Mouse (Mus musculus) liver, embryonic 14.5 days (tissue): Measurements from ENCODE around the gene Pih1d1.

Source experiments
- CTCF ChIP-seq: IDR thresholded peaks from 2 replicates; pipeline ENCODE4 v1.5.1; 2016; ENCODE audit warnings: antibody characterized with exemption, low read depth, control low read depth
- EP300 ChIP-seq: IDR thresholded peaks from 2 replicates; pipeline ENCODE4 v1.6.1; 2016; ENCODE audit warnings: antibody characterized with exemption, low read depth

GRCm38 (mm10) chr7:45179469-45179868 is 25.4 kb downstream of the Pih1d1 start, which contains the start of gene Gfy:
- no peak for TF ChIP-seq EP300
- no peak for TF ChIP-seq CTCF
